Mouse (Mus musculus): ENCODE data around the gene Endog.
"Not testable (repeated sequence)": the region's sequence is repeated elsewhere in the genome, so short reads cannot be mapped to it uniquely, and the experiment has no call there.

Endog gene

GRCm38 (mm10) chr2:30171371-30171996, at the start of gene Endog:
Endog (plus strand) TSS chr2:30171493.
- peak; percentile 67 to 76 for DNase-seq (ENCODE audit: low spot score in 2 of 2)

- DNase-seq (ENCODE audit: low spot score in 2 of 2): no peak
Observed at GRCm38 (mm10) chr2:30122766-30123165, 48.5 kb upstream of the Endog start.

- no peak for DNase-seq (ENCODE audit: low spot score in 2 of 2)
Observed at GRCm38 (mm10) chr2:30123729-30124471, 47.4 kb upstream of the Endog start.

DNA sequence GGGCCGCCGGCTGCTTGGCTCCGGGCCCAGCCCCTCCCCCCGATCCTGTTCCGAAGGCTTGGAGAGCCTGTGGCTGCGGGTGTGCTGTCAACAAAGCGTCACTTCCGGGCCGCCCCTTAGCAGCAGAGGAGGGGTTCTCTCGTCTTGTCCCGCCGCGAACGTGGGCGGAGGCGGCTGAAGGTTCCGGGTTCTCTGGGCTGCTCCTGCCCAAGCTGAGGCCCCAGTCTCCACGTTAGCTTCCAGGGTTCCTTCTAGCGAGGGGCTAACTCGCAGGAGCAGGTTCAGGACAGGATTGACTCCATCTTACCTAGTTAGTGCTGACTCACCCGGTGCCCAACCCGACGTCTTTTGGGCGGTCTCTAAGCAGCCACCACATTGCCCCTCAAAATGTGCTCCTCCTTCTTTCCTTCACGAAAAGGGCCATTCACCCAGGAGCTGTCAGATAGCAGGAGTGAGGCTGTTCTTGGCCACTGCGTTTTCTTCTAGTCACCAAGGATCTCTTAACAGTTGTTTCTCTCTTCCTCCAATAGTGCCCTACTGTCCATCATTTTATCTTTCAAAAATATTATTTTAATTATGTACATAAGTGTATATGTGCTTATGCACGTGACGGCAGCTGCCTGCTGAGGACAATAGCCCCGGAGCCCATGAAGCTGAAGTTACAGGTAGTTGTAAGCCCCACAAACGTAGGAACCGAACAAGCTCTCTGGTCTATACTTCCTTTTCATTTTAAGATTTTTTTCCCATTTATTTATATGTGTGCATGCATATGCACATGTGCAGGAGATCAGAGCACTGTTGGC, 46.6 kb upstream of the Endog start, which contains the start of gene Zer1:
Gene Zer1 (minus strand): TSS at position 114 of the 803 bp plus-strand sequence.
- DNase-seq (ENCODE audit: low spot score in 2 of 2): peak; percentile 89 to 90

DNA sequence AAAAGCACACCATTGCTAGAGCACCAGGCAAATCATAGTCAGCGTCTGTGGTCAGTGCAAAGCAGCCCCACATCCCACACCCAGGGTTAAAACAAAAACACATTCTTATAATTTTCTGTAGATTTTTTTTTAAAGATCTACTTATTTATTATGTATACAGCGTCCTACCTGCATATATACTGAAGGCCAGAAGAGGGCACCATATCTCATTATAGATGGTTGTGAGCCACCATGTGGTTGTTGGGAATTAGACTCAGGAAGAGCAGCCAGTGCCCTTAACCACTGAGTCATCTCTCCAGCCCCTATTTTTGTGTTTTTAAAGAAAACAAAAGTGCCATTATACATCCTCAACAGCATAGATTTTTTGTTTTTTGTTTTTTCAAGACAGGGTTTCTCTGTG, 42.5 kb upstream of the Endog start:
- DNase-seq (ENCODE audit: low spot score in 2 of 2): peak in 1 of 2 experiments; percentile 40

GRCm38 (mm10) chr2:30130156-30130555, 41.1 kb upstream of the Endog start:
- no peak for DNase-seq (ENCODE audit: low spot score in 2 of 2)

GRCm38 (mm10) chr2:30131240-30131639, 40.1 kb upstream of the Endog start:
- DNase-seq (ENCODE audit: low spot score in 2 of 2): not testable (repeated sequence)

DNA sequence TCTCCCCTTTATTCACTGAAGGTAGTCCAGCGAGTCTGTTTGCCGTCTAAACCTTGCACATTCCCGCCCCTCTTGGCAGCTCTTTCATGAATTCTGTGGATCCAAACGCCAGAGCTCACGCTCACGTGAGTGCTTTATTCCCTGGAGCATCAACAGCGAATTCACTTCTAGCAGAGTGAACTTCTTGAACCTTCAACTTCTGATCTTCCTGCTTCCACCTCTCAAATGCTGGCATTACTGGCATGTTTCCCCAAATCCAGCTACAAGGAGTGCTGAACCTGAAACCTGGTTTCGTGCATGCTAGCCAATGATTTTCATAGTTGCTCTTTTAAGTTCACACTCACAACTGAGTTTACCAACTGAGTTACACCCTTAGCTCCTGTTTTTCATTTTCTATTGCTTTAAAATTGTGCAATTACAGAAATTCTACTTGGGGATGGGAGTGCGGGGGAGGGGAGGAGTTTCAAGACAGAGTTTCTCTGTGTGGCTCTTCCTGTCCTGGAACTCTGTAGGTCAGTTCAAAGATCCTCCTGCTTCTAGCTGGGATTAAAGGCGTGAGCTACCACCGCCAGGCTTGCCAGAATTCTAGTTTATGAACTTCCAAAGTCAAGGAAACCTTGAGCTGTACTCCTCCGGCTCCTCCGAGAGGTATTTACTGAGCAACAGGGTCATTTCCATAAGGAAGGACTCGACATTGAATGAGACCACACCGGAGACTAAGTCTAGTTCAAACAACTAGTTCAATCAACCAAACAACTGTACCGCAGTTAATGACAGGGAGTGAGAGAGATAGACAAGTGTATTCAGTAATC, 38.3 kb upstream of the Endog start:
- DNase-seq (ENCODE audit: low spot score in 2 of 2): no peak

DNA sequence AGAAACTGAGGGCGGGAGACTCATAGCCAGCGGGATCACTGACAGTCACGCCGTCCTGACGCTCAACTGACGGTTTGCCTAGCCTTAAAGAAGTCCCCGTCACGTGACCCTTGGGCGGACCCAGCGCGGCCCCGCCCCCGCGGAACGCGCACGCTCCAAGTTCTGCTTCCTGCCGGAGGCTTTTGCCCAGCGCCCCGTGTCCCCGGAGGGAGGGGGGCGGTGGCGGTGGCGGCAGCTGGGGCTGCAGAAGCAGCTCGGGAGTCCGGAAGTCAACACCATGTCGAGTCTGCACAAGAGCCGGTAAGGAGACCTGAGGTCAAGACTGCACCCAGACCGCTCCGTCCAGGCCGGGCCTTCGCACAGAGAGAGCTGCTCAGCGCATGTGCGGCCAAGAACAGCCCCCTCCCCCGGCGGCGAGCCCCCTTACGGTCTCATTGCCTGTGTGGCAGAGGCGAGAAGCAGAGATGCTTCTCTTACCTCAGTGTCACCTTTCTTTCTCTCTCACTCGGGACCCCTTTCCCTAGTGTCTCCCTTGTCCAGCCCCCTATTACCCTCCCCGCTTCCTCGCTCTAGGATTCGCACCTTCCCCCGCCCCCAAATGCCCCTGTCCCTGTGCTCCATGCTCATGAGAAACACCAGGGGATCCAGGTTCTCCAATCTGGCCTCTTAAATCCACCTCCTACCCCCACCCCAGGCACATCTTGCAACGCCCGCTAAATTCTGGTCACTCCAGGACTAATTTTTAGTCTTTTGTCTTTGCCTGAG, 37.5 kb upstream of the Endog start, which contains the start of gene Tbc1d13:
Gene Tbc1d13 (plus strand): TSS at position 134 of the 765 bp plus-strand sequence.
- DNase-seq (ENCODE audit: low spot score in 2 of 2): peak; percentile 98 to 99

- DNase-seq (ENCODE audit: low spot score in 2 of 2): no peak
Observed at GRCm38 (mm10) chr2:30134378-30134711, 36.9 kb upstream of the Endog start.

- DNase-seq (ENCODE audit: low spot score in 2 of 2): no peak
Observed at GRCm38 (mm10) chr2:30134928-30135620, 36.2 kb upstream of the Endog start.

- no peak for DNase-seq (ENCODE audit: low spot score in 2 of 2)
Observed at GRCm38 (mm10) chr2:30136458-30136857, 34.8 kb upstream of the Endog start.

DNA sequence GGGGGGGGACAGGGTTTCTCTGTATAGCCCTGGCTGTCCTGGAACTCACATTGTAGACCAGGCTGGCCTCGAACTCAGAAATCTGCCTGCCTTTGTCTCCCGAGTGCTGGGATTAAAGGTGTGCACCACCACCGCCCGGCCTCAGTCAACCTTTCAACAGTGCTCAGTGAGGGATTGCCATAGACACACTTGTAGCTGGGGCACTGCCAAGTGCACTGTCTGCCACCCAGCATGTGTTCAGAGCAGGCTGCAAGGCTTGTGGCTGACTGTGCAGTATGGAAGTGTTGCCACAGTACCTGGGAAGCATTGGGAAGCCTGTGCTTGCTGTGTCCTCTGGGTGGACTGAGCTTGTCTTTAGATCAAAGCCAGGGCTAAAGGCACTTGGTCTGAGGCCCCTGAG, 31.3 kb upstream of the Endog start:
- DNase-seq (ENCODE audit: low spot score in 2 of 2): not testable (repeated sequence)

DNA sequence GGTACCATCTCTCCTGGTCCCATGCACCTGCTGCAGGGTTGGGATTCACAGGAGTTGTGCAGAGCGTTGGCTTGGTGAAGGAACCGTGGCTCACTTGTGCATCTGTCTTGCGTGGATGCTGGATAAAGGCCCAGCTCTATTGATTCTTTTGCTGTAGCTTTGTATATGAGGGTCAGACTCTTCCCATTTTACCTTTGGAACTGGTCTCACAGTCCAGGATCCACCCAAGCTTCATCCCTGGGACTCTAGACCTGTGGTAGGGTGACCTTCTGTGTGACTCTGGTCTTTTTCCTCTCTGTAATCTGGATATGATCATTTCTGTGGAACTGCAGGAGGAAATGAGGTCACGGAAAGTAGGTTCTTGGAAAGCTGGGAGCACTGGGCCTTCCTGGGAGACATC, 26.9 kb upstream of the Endog start:
- no peak for DNase-seq (ENCODE audit: low spot score in 2 of 2)

- DNase-seq (ENCODE audit: low spot score in 2 of 2): no peak
Observed at GRCm38 (mm10) chr2:30147466-30147865, 23.8 kb upstream of the Endog start.

DNA sequence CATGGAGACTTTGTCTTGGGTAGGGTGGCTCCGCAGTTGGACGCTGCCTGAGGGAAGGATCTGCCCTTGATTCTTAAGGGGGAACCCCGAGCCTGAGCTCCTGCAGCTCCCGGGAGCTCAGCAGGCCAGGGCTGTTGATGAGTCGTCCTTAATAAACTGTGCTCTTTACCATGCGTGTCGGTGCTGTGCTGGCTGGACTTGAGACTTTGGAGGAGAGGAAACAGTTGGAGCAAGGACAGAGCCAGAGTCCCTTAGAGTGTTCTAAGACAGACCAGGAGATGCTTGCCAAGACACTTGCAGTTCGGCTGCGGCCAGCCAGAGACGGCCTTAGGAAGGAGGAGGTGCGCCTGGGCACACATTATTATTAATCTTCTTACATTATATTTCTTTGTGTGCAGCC, 19.5 kb upstream of the Endog start:
- DNase-seq (ENCODE audit: low spot score in 2 of 2): no peak

- DNase-seq (ENCODE audit: low spot score in 2 of 2): no peak
Observed at GRCm38 (mm10) chr2:30152616-30153015, 18.7 kb upstream of the Endog start.

DNA sequence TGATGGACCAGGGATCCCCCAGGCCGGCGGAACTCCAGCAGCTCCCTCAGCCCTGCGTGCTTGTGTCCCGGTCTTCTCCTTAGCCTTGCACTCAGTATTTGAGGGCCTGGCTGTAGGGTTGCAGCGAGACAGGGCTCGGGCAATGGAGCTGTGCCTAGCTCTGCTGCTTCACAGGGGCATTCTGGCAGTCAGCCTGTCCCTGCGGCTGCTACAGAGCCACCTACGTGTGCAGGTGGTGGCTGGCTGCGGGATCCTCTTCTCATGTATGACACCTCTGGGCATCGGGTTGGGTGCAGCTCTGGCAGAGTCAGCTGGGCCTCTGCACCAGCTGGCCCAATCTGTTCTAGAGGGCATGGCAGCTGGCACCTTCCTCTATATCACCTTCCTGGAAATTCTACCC, 11.4 kb upstream of the Endog start:
- DNase-seq (ENCODE audit: low spot score in 2 of 2): not testable (repeated sequence)

DNA sequence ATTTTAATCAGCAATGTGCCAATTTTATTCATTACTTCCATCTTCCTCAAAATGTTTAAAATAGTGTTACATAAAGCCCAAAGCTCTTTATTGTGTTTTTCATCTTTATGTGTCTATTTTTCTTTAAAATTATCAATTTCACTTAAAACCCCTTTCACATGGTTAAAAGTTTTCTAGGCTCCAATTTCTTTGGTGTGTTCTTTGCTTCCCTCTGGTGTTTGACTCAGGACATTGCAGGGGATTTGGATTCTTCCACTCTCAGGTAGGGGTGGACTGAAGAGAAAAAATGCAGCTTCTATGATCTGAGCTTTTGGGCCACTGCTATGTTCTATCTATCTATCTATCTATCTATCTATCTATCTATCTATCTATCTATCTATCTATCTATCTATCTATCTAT, 9.5 kb upstream of the Endog start:
- peak in 1 of 2 experiments; percentile 55 for DNase-seq (ENCODE audit: low spot score in 2 of 2)

DNA sequence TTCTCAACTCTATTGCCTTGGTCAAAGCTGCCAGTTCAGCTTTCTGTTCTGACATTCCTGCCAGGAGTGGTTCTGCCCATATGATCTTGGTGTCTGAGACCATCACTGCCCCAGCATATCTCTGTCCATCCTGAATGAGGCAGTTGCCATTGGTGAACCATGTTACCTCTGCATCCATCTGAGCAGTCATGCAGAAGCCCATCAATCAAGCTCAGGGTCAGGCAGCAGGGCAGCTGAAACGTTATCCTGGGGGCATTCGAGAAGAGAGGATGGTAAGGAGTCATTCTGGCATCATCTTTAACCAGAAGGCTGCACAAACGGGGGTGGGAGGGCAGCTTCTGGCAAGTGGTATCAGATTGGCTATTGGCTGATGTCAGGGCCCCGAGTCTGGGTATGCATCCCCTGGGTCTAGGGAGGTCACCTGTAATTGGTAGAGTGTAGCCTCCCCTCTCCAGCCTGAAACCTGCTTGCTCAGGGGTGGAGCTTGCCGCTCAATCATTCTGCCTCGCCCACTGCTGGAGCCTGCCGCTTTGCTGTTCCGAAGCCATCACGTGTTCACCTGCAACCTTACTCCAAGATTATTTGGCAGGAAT, 6.9 kb upstream of the Endog start:
- no peak for DNase-seq (ENCODE audit: low spot score in 2 of 2)

All from thymus, postnatal 10 days (tissue).